Mouse (Mus musculus) right cerebral cortex, postnatal 10 days (tissue): ENCODE results near the gene Gja8.

Experiments used
- DNase-seq, 2 experiments: peaks; one replicate each; pipeline ENCODE4 v3.0.0; 2021; ENCODE audit warnings: low spot score in 2 of 2

Gene Gja8

DNA sequence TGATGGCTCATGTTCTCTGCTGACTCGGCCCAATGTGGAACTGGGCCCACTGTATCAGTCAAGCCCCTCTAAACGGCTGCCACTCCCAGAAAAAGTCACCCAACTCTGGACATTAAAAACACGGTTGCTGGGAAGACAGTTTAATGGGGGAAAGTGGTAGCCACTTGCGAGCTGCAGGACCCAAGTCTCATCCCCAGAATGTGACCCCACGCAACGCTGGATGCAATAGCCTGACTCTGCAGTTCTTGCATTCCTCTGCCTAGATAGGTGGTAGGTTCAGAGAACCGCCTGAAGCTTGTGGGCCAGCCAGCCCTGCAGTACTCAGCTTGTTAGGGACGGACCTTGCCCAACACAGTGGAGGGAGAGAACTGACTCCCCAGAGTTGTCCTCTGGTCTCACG is 46.3 kb downstream of the Gja8 start:
- DNase-seq: no peak

DNA sequence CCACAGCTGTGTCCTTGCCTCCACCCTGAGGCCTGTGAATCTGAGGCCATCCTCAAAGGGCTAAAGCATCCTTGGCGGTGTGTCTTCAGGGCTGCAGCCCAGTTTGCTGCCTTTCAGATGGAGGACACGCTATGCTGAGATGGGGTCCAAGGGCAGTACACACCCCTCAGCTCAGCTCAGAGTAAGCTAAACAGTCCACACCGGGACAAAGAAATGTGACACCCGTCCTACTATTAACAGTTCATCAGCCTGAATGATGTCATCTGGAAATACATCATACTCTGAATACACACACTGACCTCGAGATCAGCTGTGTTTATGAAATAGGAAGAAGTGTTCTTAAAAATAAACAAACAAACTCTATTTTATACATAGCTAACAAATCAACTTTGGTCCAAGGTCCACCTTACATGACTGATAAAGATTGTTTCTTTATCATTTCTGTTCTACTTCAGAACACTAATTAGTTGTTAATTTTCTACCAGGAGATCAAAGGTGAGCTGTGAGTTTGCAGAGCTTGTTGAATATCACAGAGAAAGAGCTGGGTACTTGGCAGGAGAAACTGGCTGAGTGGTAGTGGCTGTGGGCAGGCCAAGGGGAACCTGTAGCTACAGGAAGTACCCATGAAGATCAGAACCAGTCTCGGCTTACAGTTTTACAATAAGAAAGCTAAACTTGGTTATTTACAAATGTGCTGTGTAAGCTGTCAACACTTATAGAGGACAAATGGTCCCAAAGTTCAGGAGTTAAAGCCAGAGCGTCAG is 50.8 kb downstream of the Gja8 start:
- no peak for DNase-seq

DNA sequence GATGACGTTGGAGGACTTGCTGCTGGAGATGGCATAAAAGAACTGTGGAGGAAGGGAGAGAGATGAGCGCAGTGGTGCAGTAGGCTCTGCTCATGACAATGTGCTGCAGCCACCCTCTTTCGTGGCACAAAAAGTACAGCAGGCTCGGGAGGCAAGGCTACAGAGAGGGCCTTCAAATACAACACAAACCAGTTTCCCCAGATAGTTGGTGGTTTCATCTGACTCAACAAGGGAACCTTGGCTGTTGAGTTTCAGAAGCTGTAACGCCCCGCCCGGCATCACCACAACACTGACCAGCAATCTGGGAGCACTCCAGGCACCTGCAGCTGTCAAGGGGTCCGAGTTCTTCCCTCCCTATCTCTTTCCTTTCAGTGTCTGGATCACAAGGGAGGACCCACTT is 53.3 kb downstream of the Gja8 start:
- no peak for DNase-seq

DNA sequence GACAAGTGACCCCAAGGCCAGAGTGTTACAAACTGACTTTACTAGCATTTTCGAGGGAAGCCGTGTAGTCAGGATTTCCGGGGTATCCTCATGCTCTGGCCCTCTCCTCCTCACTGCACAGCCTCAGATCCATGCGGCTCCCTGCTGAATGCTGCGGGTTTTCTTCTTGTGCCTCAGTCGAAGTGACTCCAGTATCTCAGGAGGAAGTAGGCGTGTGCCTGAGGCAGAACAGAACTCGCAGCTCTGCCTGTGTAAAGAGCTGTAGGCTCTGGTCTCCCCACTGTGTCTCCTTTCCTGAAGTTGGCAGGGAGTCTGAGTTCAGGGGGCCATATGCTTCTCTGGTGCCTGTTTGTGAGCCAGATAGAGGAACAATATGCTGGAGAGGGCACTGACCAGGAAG is 54.8 kb downstream of the Gja8 start:
- no peak for DNase-seq

DNA sequence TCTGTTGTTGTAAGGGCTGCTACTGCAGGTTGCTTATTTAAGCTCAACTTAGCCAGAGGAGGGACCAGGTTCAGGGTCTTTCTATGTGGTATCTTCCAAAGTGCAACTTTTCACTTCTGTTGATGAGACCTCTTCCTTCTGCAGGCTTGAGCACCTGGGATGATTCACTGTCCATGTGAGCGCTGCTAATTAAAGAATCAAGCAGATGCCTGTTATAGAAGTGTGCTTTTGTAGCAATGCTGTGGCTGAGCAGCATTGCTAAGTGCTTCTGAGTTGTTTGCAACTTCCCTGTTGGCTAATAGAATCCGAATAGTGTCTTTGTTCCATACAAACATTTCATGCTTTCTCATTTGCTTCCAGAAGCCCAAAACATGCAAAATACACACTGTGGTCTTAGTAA is 55.5 kb downstream of the Gja8 start:
- DNase-seq: no peak

DNA sequence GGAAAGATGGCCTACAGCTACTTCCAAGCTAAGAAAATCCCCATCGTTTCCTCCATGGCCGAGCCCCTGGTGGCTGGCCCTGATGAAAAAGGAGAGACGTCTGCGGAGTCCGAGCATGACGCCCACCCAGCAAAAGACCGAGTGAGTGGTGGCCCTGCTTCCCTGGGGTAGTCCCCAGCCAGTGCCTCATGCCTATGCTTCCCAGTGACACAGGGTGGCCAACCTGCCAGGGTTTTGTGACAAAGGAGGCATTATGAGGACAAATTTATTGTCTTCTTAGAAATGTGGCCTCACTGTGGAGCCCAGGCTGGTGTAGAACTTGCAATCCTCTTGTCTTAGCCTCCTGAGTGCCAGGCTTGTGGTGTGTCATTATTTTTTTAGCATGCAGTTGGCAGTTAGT is 56.7 kb downstream of the Gja8 start:
- no peak for DNase-seq

DNA sequence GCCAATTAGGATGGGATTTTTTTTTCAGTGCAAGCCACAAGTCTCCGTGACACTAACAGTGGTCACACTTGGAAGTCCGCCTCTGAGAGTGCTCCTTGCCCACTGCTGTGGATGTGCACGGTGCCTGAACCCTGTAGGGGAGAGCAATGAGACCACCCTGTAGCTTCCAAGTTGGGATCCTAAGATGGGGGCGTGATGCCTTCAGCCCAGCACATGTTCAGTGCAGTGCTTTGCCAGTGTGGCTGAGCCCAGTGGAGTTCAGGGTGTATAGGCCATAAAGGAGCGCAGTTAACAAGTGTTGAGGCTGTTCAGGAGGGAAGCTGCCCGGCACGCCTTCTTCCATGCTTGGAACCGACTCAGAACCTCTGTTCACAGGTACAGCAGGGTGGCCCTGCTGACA is 57.3 kb downstream of the Gja8 start:
- no peak for DNase-seq

DNA sequence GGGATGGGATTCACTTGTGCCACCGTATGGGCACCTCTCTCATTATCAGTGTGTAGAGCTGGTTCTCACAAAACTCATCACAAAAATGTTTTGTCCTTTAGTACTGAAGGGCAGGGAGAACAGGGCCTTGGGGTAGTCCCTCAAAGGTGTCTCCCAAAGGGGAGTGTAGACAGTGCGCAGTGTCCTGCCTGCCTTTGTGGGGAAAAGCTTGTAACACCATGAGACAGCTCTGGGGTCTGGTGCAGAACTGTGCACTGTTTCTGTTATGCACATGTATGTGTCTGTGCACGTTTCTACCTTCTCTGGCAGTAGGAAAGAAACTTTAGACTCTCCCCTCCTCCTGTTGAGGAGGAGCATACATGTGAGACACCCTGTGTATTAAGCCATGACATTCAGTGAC is 58.0 kb downstream of the Gja8 start:
- no peak for DNase-seq
